Mouse (Mus musculus): ENCODE measurements around the gene Grb7.

- TF ChIP-seq CTCF (IDR thresholded peaks at IDR 0.05; ENCODE audit: control insufficient read depth, insufficient read depth, low read length) (no peak), POLR2A (IDR thresholded peaks at IDR 0.05; ENCODE audit: borderline replicate concordance, control insufficient read depth, low read depth, low read length) (no peak)
Observed at GRCm38 (mm10) chr11:98474967-98475366, 28.8 kb downstream of the Grb7 start.

All from bone marrow, adult 2 months (tissue).